ENCODE assay signal across 9 mouse cellular contexts in genomic region chr11:83754227-83754626, GRCm38 (mm10). TPM values are rescaled to one million over a fixed set of nuclear protein-coding genes. Genes with fewer than 3 reads are reported as not detected.
DNase-seq lines count a peak whose midpoint lies in the region; ATAC-seq and TF ChIP-seq lines count a peak whose summit lies in the region.
"Had no signal": no experiment of that assay in that cellular context is flagged by ENCODE, and none has a peak within 500 bp of the region (broad histone marks: within the 10 kb centered on the region; RNA-seq: fewer than 3 reads in every experiment).

No protein-coding gene starts in this region.

- DNase-seq in layer of hippocampus, adult 2 months (ENCODE audit: low spot score in 2 of 2) = no peak
- no peak for DNase-seq in layer of hippocampus, postnatal 25 days (ENCODE audit: extremely low spot score in 1 of 2, low spot score in 1 of 2)
- DNase-seq in intestine, embryonic 14.5 days (ENCODE audit: low spot score) = no peak
- no peak for DNase-seq in layer of hippocampus, adult 9-11 months
- no peak for DNase-seq in right cerebral cortex, postnatal 14 days
- no peak for DNase-seq in layer of hippocampus, adult 9-10 months (ENCODE audit: low spot score)

- peaks cover 19% of the 10 kb centered on the region for H3K27me3 ChIP-seq in embryonic facial prominence, embryonic 13.5 days
- H3K27me3 ChIP-seq in intestine, embryonic 14.5 days (replicated peaks; ENCODE audit: control insufficient read depth, insufficient read depth, low read length) = no peaks in the 10 kb centered on the region
- no peaks in the 10 kb centered on the region for H3K27me3 ChIP-seq in myocyte (ENCODE audit: control insufficient read depth, insufficient read depth, insufficient read length)

- no peak for TF ChIP-seq CTCF in layer of hippocampus, adult 2 months (conservative IDR thresholded peaks at IDR 0.05)

- peaks cover 17% of the 10 kb centered on the region for H3K4me1 ChIP-seq in embryonic facial prominence, embryonic 13.5 days
- H3K4me1 ChIP-seq in intestine, embryonic 14.5 days (replicated peaks; ENCODE audit: control insufficient read depth, insufficient read depth, low read length) = peaks cover 9% of the 10 kb centered on the region

- H3K36me3 ChIP-seq in embryonic facial prominence, embryonic 13.5 days = peaks cover 32% of the 10 kb centered on the region
- H3K36me3 ChIP-seq in intestine, embryonic 14.5 days (ENCODE audit: control insufficient read depth, insufficient read depth, low read length) = peaks cover 31% of the 10 kb centered on the region
- peaks cover 28% of the 10 kb centered on the region for H3K36me3 ChIP-seq in myocyte (ENCODE audit: control insufficient read depth, insufficient read depth)

- H3K79me2 ChIP-seq in myocyte (ENCODE audit: control insufficient read depth, insufficient read depth) = peaks cover 19% of the 10 kb centered on the region

- peak overlapping the region; percentile 76 for H3K4me2 ChIP-seq in embryonic facial prominence, embryonic 13.5 days
- H3K4me2 ChIP-seq in intestine, embryonic 14.5 days (ENCODE audit: low read length) = peak overlapping the region; percentile 89
- peak overlapping the region; percentile 66 for H3K4me2 ChIP-seq in myocyte (ENCODE audit: low read depth)

- 7% methylated on average over 8 of the region's 8 CpGs for WGBS in embryonic facial prominence, embryonic 13.5 days
- 5% methylated on average over 8 of the region's 8 CpGs for WGBS in intestine, embryonic 14.5 days

- no peak for ATAC-seq in embryonic facial prominence, embryonic 13.5 days (ENCODE audit: insufficient number of reproducible peaks, insufficient read depth, low FRiP score, low TSS enrichment, low read depth)
- no peak for ATAC-seq in intestine, embryonic 14.5 days (replicated peaks; ENCODE audit: low FRiP score, low TSS enrichment, low read depth)

- H3ac ChIP-seq in myocyte (ENCODE audit: control insufficient read depth, insufficient read length) = peak overlapping the region; percentile 63

- no peak for TF ChIP-seq POLR2A in myocyte (IDR thresholded peaks at IDR 0.05; ENCODE audit: insufficient read length, low read depth)

- H3K4me3 ChIP-seq in layer of hippocampus, adult 2 months = peak overlapping the region; percentile 85
- peak overlapping the region; percentile 87 for H3K4me3 ChIP-seq in embryonic facial prominence, embryonic 13.5 days
- peak overlapping the region; percentile 92 for H3K4me3 ChIP-seq in intestine, embryonic 14.5 days (ENCODE audit: low read depth, low read length)
- H3K4me3 ChIP-seq in myocyte = peak overlapping the region; percentile 73

- H3K9ac ChIP-seq in embryonic facial prominence, embryonic 13.5 days = peak overlapping the region; percentile 85
- peak overlapping the region; percentile 80 for H3K9ac ChIP-seq in intestine, embryonic 14.5 days (ENCODE audit: low read length)

- peak overlapping the region; percentile 95 for H3K27ac ChIP-seq in layer of hippocampus, adult 2 months
- no peak overlapping the region for H3K27ac ChIP-seq in embryonic facial prominence, embryonic 13.5 days
- peak overlapping the region; percentile 69 for H3K27ac ChIP-seq in intestine, embryonic 14.5 days (ENCODE audit: low read depth)

- no peaks in the 10 kb centered on the region for H3K9me3 ChIP-seq in embryonic facial prominence, embryonic 13.5 days
- no peaks in the 10 kb centered on the region for H3K9me3 ChIP-seq in intestine, embryonic 14.5 days (ENCODE audit: control insufficient read depth, low read length)

TF ChIP-seq in myocyte, 11 proteins besides CTCF, POLR2A, EP300 and RAD21:
- no peak for TF ChIP-seq TCF3 (IDR thresholded peaks at IDR 0.05; ENCODE audit: insufficient read length, low read depth)
- no peak for TF ChIP-seq MYOD1 (IDR thresholded peaks at IDR 0.05; ENCODE audit: control insufficient read depth in 1 of 3, insufficient read length in 2 of 3, low read depth in 2 of 3)
TF ChIP-seq in myocyte: peak in this region for 0.

RNA-seq across cellular contexts. Expression of gene Heatr6, which starts 0.7 kb away (rescaled TPM):
- 10 to 100 TPM; 17.3 to 18.9 TPM for total RNA-seq in layer of hippocampus, adult 2 months (2021)
- 10 to 100 TPM; 15.0 to 20.8 TPM for total RNA-seq in layer of hippocampus, postnatal 25 days (2021)
- 32.0 and 32.1 TPM in 2 replicates for polyA plus RNA-seq in embryonic facial prominence, embryonic 13.5 days (2015; fragmentation: Nextera tagmentation; extraction: Ambion mirVana)
- 24.0 and 28.4 TPM in 2 replicates for polyA plus RNA-seq in intestine, embryonic 14.5 days (2014; fragmentation: Nextera tagmentation; extraction: Ambion mirVana)
- polyA plus RNA-seq in myocyte (2012; fragmentation: generic; extraction: Trizol) = 8.7 TPM

RNA-seq across cellular contexts. Expression of gene Wfdc21, which starts 7.5 kb away (rescaled TPM):
- not detected for total RNA-seq in layer of hippocampus, adult 2 months (2021)
- not detected for total RNA-seq in layer of hippocampus, postnatal 25 days (2021)
- polyA plus RNA-seq in embryonic facial prominence, embryonic 13.5 days (2015; fragmentation: Nextera tagmentation; extraction: Ambion mirVana) = not detected in 2 replicates
- 0.65 TPM in 1 of 2 replicates, not detected in the other for polyA plus RNA-seq in intestine, embryonic 14.5 days (2014; fragmentation: Nextera tagmentation; extraction: Ambion mirVana)
- not detected for polyA plus RNA-seq in myocyte (2012; fragmentation: generic; extraction: Trizol)

RNA-seq across cellular contexts. Expression of gene Wfdc18, which starts 45.4 kb away (rescaled TPM):
- 1 to 10 TPM in 1 of 2 experiments, not detected in 1; 1.1 TPM for total RNA-seq in layer of hippocampus, adult 2 months (2021)
- total RNA-seq in layer of hippocampus, postnatal 25 days (2021) = not detected
- polyA plus RNA-seq in embryonic facial prominence, embryonic 13.5 days (2015; fragmentation: Nextera tagmentation; extraction: Ambion mirVana) = 1.5 TPM in 1 of 2 replicates, not detected in the other
- not detected in 2 replicates for polyA plus RNA-seq in intestine, embryonic 14.5 days (2014; fragmentation: Nextera tagmentation; extraction: Ambion mirVana)
- not detected for polyA plus RNA-seq in myocyte (2012; fragmentation: generic; extraction: Trizol)
- total RNA-seq: gastrocnemius, postnatal 4 days had no signal

RNA-seq across cellular contexts. Expression of gene Wfdc17, which starts 50.4 kb away (rescaled TPM):
- not detected for total RNA-seq in layer of hippocampus, adult 2 months (2021)
- total RNA-seq in layer of hippocampus, postnatal 25 days (2021) = not detected
- 0.58 TPM in 1 of 2 replicates, not detected in the other for polyA plus RNA-seq in embryonic facial prominence, embryonic 13.5 days (2015; fragmentation: Nextera tagmentation; extraction: Ambion mirVana)
- 0.50 and 2.6 TPM in 2 replicates for polyA plus RNA-seq in intestine, embryonic 14.5 days (2014; fragmentation: Nextera tagmentation; extraction: Ambion mirVana)
- not detected for polyA plus RNA-seq in myocyte (2012; fragmentation: generic; extraction: Trizol)
